Mouse (Mus musculus): ENCODE results near the gene Plagl1.

GRCm38 (mm10) chr10:13151353-13151752 lies 91.0 kb downstream of the Plagl1 start:
- TF ChIP-seq POLR2A (IDR thresholded peaks at IDR 0.05; ENCODE audit: low read depth, low read length) = no peak
- TF ChIP-seq MAFK (IDR thresholded peaks at IDR 0.05; ENCODE audit: insufficient replicate concordance, low read length) = no peak
- no peak for TF ChIP-seq CTCF (conservative IDR thresholded peaks at IDR 0.05 in 1 of 2, IDR thresholded peaks at IDR 0.05 in 1 of 2; ENCODE audit: low read depth in 2 of 2, low read length in 2 of 2)
- TF ChIP-seq EP300 (IDR thresholded peaks at IDR 0.05; ENCODE audit: low read length) = no peak
- TF ChIP-seq CHD1 (IDR thresholded peaks at IDR 0.05; ENCODE audit: low read depth, low read length) = no peak
- no peak for TF ChIP-seq POLR2AphosphoS2 (IDR thresholded peaks at IDR 0.05; ENCODE audit: low read depth, low read length)
- TF ChIP-seq KAT2A (IDR thresholded peaks at IDR 0.05; ENCODE audit: insufficient replicate concordance, low read length) = no peak
- TF ChIP-seq MXI1 (IDR thresholded peaks at IDR 0.05; ENCODE audit: low read depth, low read length) = no peak
- TF ChIP-seq MAX (IDR thresholded peaks at IDR 0.05; ENCODE audit: low read length) = no peak
- no peak for TF ChIP-seq MEF2A (IDR thresholded peaks at IDR 0.05; ENCODE audit: borderline replicate concordance, low read depth, low read length)
- TF ChIP-seq ZNF384 (IDR thresholded peaks at IDR 0.05; ENCODE audit: low read depth, low read length) = no peak
- no peak for TF ChIP-seq RAD21 (IDR thresholded peaks at IDR 0.05; ENCODE audit: low read depth, low read length)
- TF ChIP-seq SIN3A (IDR thresholded peaks at IDR 0.05; ENCODE audit: low read length) = no peak
- no peak for TF ChIP-seq CHD2 (IDR thresholded peaks at IDR 0.05; ENCODE audit: low read length)

All from CH12.LX (cell line).